9 mouse cellular contexts compared by ENCODE assay signal in the genomic region with DNA sequence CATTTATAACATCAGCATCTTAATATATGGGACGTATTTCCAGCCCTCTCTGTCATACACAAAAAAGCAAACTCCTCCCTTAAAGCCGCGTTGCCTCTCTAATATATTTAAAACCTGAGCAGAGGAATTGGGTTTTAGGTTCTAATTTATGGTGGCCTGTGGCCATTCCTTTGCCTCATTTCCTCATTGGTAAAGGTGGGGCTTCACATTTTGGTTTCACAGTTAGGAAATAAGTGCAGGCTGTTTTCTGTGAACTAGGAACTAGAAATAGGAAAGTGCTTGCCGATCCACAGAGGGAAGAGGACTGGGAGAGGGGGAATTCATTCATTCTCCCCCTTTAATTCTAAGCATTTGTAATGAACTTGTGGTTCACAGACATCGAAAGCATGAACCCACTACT. TPM values are rescaled to one million over a fixed set of nuclear protein-coding genes. Genes with fewer than 3 reads are reported as not detected.
A peak's percentile ranks its signal among the peaks of the same experiment; 100 is the strongest.
DNase-seq lines count a peak whose midpoint lies in the region; ATAC-seq lines count a peak whose summit lies in the region.
"Had no signal": no experiment of that assay in that cellular context is flagged by ENCODE, and none has a peak within 500 bp of the region (broad histone marks: within the 10 kb centered on the region; RNA-seq: fewer than 3 reads in every experiment).

No protein-coding gene starts in this region.

- intact Hi-C loops in heart, postnatal 36 days (cut with DNase I): loop anchor here (1.0 to 2.0 kb wide), 2 partner anchors 12 to 47 kb away; a partner anchor contains a TSS
- intact Hi-C loops in left cerebral cortex, postnatal 14 days (cut with DNase I): loop anchor here (2.0 kb wide), 1 partner anchor 47 kb away; a partner anchor contains a TSS

- peak overlapping the region; percentile 67 for H3K4me3 ChIP-seq in heart, embryonic 16.5 days (ENCODE audit: low read length)
- H3K4me3 ChIP-seq in brown adipose tissue, adult 24 weeks (ENCODE audit: insufficient read depth, low read depth, low read length): peak overlapping the region; percentile 91
- peak overlapping the region; percentile 94 for H3K4me3 ChIP-seq in hindbrain, embryonic 16.5 days (ENCODE audit: low read length)
- peak overlapping the region; percentile 95 for H3K4me3 ChIP-seq in midbrain, embryonic 13.5 days (replicated peaks)

- H3K36me3 ChIP-seq in heart, embryonic 16.5 days (ENCODE audit: control insufficient read depth, insufficient read depth): no peaks in the 10 kb centered on the region
- H3K36me3 ChIP-seq in hindbrain, embryonic 16.5 days (ENCODE audit: control insufficient read depth, insufficient read depth, low read length): no peaks in the 10 kb centered on the region
- H3K36me3 ChIP-seq in midbrain, embryonic 13.5 days: no peaks in the 10 kb centered on the region

- no peak for ATAC-seq in heart, embryonic 16.5 days (replicated peaks; ENCODE audit: extremely low read depth, insufficient read depth, low FRiP score)
- ATAC-seq in hindbrain, embryonic 16.5 days: no peak
- ATAC-seq in midbrain, embryonic 13.5 days: no peak

- H3K9ac ChIP-seq in heart, embryonic 16.5 days (ENCODE audit: low read length): peak overlapping the region; percentile 88
- H3K9ac ChIP-seq in hindbrain, embryonic 16.5 days (ENCODE audit: low read depth, low read length): peak overlapping the region; percentile 81
- peak overlapping the region; percentile 96 for H3K9ac ChIP-seq in midbrain, embryonic 13.5 days (replicated peaks)

- H3K9me3 ChIP-seq in heart, embryonic 16.5 days (replicated peaks; ENCODE audit: control insufficient read depth, low read length): no peaks in the 10 kb centered on the region
- H3K9me3 ChIP-seq in hindbrain, embryonic 16.5 days (ENCODE audit: control insufficient read depth, low read length): no peaks in the 10 kb centered on the region
- H3K9me3 ChIP-seq in midbrain, embryonic 13.5 days: no peaks in the 10 kb centered on the region

- WGBS in heart, embryonic 16.5 days: 16% methylated on average over 5 of the region's 5 CpGs
- 48% methylated on average over 5 of the region's 5 CpGs for WGBS in hindbrain, embryonic 16.5 days
- WGBS in midbrain, embryonic 13.5 days: 41% methylated on average over 5 of the region's 5 CpGs

- peaks cover 35% of the 10 kb centered on the region for H3K4me1 ChIP-seq in heart, embryonic 16.5 days (ENCODE audit: control insufficient read depth, insufficient read depth, low read length)
- peaks cover 10% of the 10 kb centered on the region for H3K4me1 ChIP-seq in brown adipose tissue, adult 24 weeks (ENCODE audit: control insufficient read depth, insufficient read depth, insufficient read length, low read length)
- peaks cover 34% of the 10 kb centered on the region for H3K4me1 ChIP-seq in hindbrain, embryonic 16.5 days (ENCODE audit: control insufficient read depth, insufficient read depth, low read depth, low read length)
- peaks cover 36% of the 10 kb centered on the region for H3K4me1 ChIP-seq in midbrain, embryonic 13.5 days (replicated peaks)

- no peak for DNase-seq in heart, postnatal 36 days
- no peak for DNase-seq in retina, postnatal 1 day
- DNase-seq in left cerebral cortex, postnatal 14 days (ENCODE audit: low spot score in 2 of 2): no peak
- DNase-seq in layer of hippocampus, postnatal 14 days (ENCODE audit: low spot score in 2 of 2): no peak

- peak overlapping the region; percentile 77 for H3K4me2 ChIP-seq in heart, embryonic 16.5 days (ENCODE audit: low read depth, low read length)
- peak overlapping the region; percentile 87 for H3K4me2 ChIP-seq in hindbrain, embryonic 16.5 days (ENCODE audit: low read length)
- peak overlapping the region; percentile 76 for H3K4me2 ChIP-seq in midbrain, embryonic 13.5 days (replicated peaks)

- H3K27me3 ChIP-seq in heart, embryonic 16.5 days (ENCODE audit: control insufficient read depth, insufficient read depth, low read length): no peaks in the 10 kb centered on the region
- H3K27me3 ChIP-seq in hindbrain, embryonic 16.5 days (replicated peaks; ENCODE audit: control insufficient read depth, insufficient read depth, low read length): no peaks in the 10 kb centered on the region
- no peaks in the 10 kb centered on the region for H3K27me3 ChIP-seq in midbrain, embryonic 13.5 days

- H3K27ac ChIP-seq in heart, embryonic 16.5 days (ENCODE audit: low read length): peak overlapping the region; percentile 93
- H3K27ac ChIP-seq in brown adipose tissue, adult 24 weeks (replicated peaks; ENCODE audit: low read depth, low read length): peak overlapping the region; percentile 97
- no peak overlapping the region for H3K27ac ChIP-seq in hindbrain, embryonic 16.5 days (ENCODE audit: low read depth, low read length)
- H3K27ac ChIP-seq in midbrain, embryonic 13.5 days: no peak overlapping the region

RNA-seq across cellular contexts. Expression of a gene that starts 1.8 kb away (rescaled TPM):
- 415 and 472 TPM in 2 replicates for polyA plus RNA-seq in heart, embryonic 16.5 days (2015; fragmentation: Nextera tagmentation; extraction: Ambion mirVana)
- total RNA-seq in heart, postnatal 36 days (2021): 100 to 1,000 TPM; 135 to 140 TPM
- polyA plus RNA-seq in brown adipose tissue, adult 24 weeks (2012; ENCODE audit: insufficient read depth, insufficient read length, missing spikeins): 131 and 169 TPM in 2 replicates
- polyA plus RNA-seq in hindbrain, embryonic 16.5 days (2015; fragmentation: Nextera tagmentation; extraction: Ambion mirVana): 411 and 415 TPM in 2 replicates
- 384 and 393 TPM in 2 replicates for polyA plus RNA-seq in midbrain, embryonic 13.5 days (2015; fragmentation: Nextera tagmentation; extraction: Ambion mirVana)
- 100 to 1,000 TPM; 281 to 300 TPM for total RNA-seq in left cerebral cortex, postnatal 14 days (2021)
- 100 to 1,000 TPM; 344 to 348 TPM for total RNA-seq in layer of hippocampus, postnatal 14 days (2021)

RNA-seq across cellular contexts. Expression of a gene that starts 40.7 kb away (rescaled TPM):
- 0.22 and 0.30 TPM in 2 replicates for polyA plus RNA-seq in heart, embryonic 16.5 days (2015; fragmentation: Nextera tagmentation; extraction: Ambion mirVana)
- total RNA-seq in heart, postnatal 36 days (2021): not detected
- polyA plus RNA-seq in brown adipose tissue, adult 24 weeks (2012; ENCODE audit: insufficient read depth, insufficient read length, missing spikeins): not detected in 2 replicates
- polyA plus RNA-seq in hindbrain, embryonic 16.5 days (2015; fragmentation: Nextera tagmentation; extraction: Ambion mirVana): 0.20 TPM in 1 of 2 replicates, not detected in the other
- polyA plus RNA-seq in midbrain, embryonic 13.5 days (2015; fragmentation: Nextera tagmentation; extraction: Ambion mirVana): 0.24 and 0.31 TPM in 2 replicates
- total RNA-seq in left cerebral cortex, postnatal 14 days (2021): not detected
- total RNA-seq in layer of hippocampus, postnatal 14 days (2021): not detected
- total RNA-seq: gastrocnemius, adult 18-20 months had no signal

RNA-seq across cellular contexts. Expression of a gene that starts 43.2 kb away (rescaled TPM):
- not detected in 2 replicates for polyA plus RNA-seq in heart, embryonic 16.5 days (2015; fragmentation: Nextera tagmentation; extraction: Ambion mirVana)
- total RNA-seq in heart, postnatal 36 days (2021): not detected
- not detected in 2 replicates for polyA plus RNA-seq in brown adipose tissue, adult 24 weeks (2012; ENCODE audit: insufficient read depth, insufficient read length, missing spikeins)
- not detected in 2 replicates for polyA plus RNA-seq in hindbrain, embryonic 16.5 days (2015; fragmentation: Nextera tagmentation; extraction: Ambion mirVana)
- not detected in 2 replicates for polyA plus RNA-seq in midbrain, embryonic 13.5 days (2015; fragmentation: Nextera tagmentation; extraction: Ambion mirVana)
- not detected for total RNA-seq in left cerebral cortex, postnatal 14 days (2021)
- total RNA-seq in layer of hippocampus, postnatal 14 days (2021): not detected
- total RNA-seq: gastrocnemius, adult 18-20 months had no signal

RNA-seq across cellular contexts. Expression of a gene that starts 46.9 kb away (rescaled TPM):
- polyA plus RNA-seq in heart, embryonic 16.5 days (2015; fragmentation: Nextera tagmentation; extraction: Ambion mirVana): 214 and 223 TPM in 2 replicates
- 100 to 1,000 TPM; 102 to 104 TPM for total RNA-seq in heart, postnatal 36 days (2021)
- 66.7 and 77.7 TPM in 2 replicates for polyA plus RNA-seq in brown adipose tissue, adult 24 weeks (2012; ENCODE audit: insufficient read depth, insufficient read length, missing spikeins)
- polyA plus RNA-seq in hindbrain, embryonic 16.5 days (2015; fragmentation: Nextera tagmentation; extraction: Ambion mirVana): 237 and 241 TPM in 2 replicates
- 198 and 203 TPM in 2 replicates for polyA plus RNA-seq in midbrain, embryonic 13.5 days (2015; fragmentation: Nextera tagmentation; extraction: Ambion mirVana)
- total RNA-seq in left cerebral cortex, postnatal 14 days (2021): 100 to 1,000 TPM; 135 to 137 TPM
- total RNA-seq in layer of hippocampus, postnatal 14 days (2021): 100 to 1,000 TPM; 143 to 145 TPM

RNA-seq across cellular contexts. Expression of a gene that starts 47.1 kb away (rescaled TPM):
- polyA plus RNA-seq in heart, embryonic 16.5 days (2015; fragmentation: Nextera tagmentation; extraction: Ambion mirVana): 314 and 324 TPM in 2 replicates
- total RNA-seq in heart, postnatal 36 days (2021): 100 to 1,000 TPM; 145 to 159 TPM
- polyA plus RNA-seq in brown adipose tissue, adult 24 weeks (2012; ENCODE audit: insufficient read depth, insufficient read length, missing spikeins): 117 and 146 TPM in 2 replicates
- 166 and 167 TPM in 2 replicates for polyA plus RNA-seq in hindbrain, embryonic 16.5 days (2015; fragmentation: Nextera tagmentation; extraction: Ambion mirVana)
- polyA plus RNA-seq in midbrain, embryonic 13.5 days (2015; fragmentation: Nextera tagmentation; extraction: Ambion mirVana): 81.5 and 92.2 TPM in 2 replicates
- total RNA-seq in left cerebral cortex, postnatal 14 days (2021): 100 to 1,000 TPM; 118 to 134 TPM
- total RNA-seq in layer of hippocampus, postnatal 14 days (2021): 100 to 1,000 TPM; 143 to 157 TPM

Comparison
In these comparisons a context has a peak if more than half of its experiments do, and no peak if none do; other contexts are left out.
1. H3K27ac ChIP-seq: peak in heart, embryonic 16.5 days (single experiment) and brown adipose tissue, adult 24 weeks (single experiment); none in hindbrain, embryonic 16.5 days (single experiment) and midbrain, embryonic 13.5 days (single experiment).
2. Peak in every context shown above with its lines, with median percentiles within 50 percentile points of each other: H3K4me2 ChIP-seq, H3K4me3 ChIP-seq and H3K9ac ChIP-seq.